ENCODE assay signal across 10 mouse cellular contexts in genomic region chr17:68836655-68837012, GRCm38 (mm10). TPM values are rescaled to one million over a fixed set of nuclear protein-coding genes. Genes with fewer than 3 reads are reported as not detected.
A peak's percentile ranks its signal among the peaks of the same experiment; 100 is the strongest.
DNase-seq lines count a peak whose midpoint lies in the region; ATAC-seq lines count a peak whose summit lies in the region.
"Had no signal": no experiment of that assay in that cellular context is flagged by ENCODE, and none has a peak within 500 bp of the region (broad histone marks: within the 10 kb centered on the region; RNA-seq: fewer than 3 reads in every experiment).

No protein-coding gene starts in this region.

- no peaks in the 10 kb centered on the region for H3K36me3 ChIP-seq in kidney, embryonic 14.5 days (ENCODE audit: control insufficient read depth, insufficient read depth, low read length)
- H3K36me3 ChIP-seq in embryonic facial prominence, embryonic 11.5 days (replicated peaks; ENCODE audit: control insufficient read depth, insufficient read depth, low read depth, low read length) = no peaks in the 10 kb centered on the region
- H3K36me3 ChIP-seq in hindbrain, embryonic 15.5 days = no peaks in the 10 kb centered on the region
- no peaks in the 10 kb centered on the region for H3K36me3 ChIP-seq in midbrain, embryonic 16.5 days (ENCODE audit: control insufficient read depth, insufficient read depth, low read length)
- H3K36me3 ChIP-seq: G1E had no signal

- H3K9ac ChIP-seq in kidney, embryonic 14.5 days (ENCODE audit: low read depth, low read length) = no peak overlapping the region
- peak overlapping the region; percentile 56; the same call in 1 of the 2 replicates for H3K9ac ChIP-seq in embryonic facial prominence, embryonic 11.5 days (replicated peaks; ENCODE audit: low read length)
- peak overlapping the region; percentile 60 for H3K9ac ChIP-seq in hindbrain, embryonic 15.5 days
- peak overlapping the region; percentile 85 for H3K9ac ChIP-seq in midbrain, embryonic 16.5 days (ENCODE audit: low read depth, low read length)

- peak overlapping the region; percentile 85 for H3K4me2 ChIP-seq in kidney, embryonic 14.5 days (replicated peaks; ENCODE audit: low read depth, low read length)
- peak overlapping the region; percentile 75 for H3K4me2 ChIP-seq in embryonic facial prominence, embryonic 11.5 days (ENCODE audit: low read depth, low read length)
- peak overlapping the region; percentile 97 for H3K4me2 ChIP-seq in hindbrain, embryonic 15.5 days
- peak overlapping the region; percentile 73 for H3K4me2 ChIP-seq in midbrain, embryonic 16.5 days (ENCODE audit: low read length)

- no peak overlapping the region for H3K27ac ChIP-seq in kidney, embryonic 14.5 days (ENCODE audit: low read depth, low read length)
- no peak overlapping the region for H3K27ac ChIP-seq in embryonic facial prominence, embryonic 11.5 days (replicated peaks; ENCODE audit: low read depth, low read length)
- H3K27ac ChIP-seq in hindbrain, embryonic 15.5 days (replicated peaks) = no peak overlapping the region
- peak overlapping the region; percentile 58 for H3K27ac ChIP-seq in midbrain, embryonic 16.5 days (ENCODE audit: low read length)

- no peaks in the 10 kb centered on the region for H3K9me3 ChIP-seq in kidney, embryonic 14.5 days (ENCODE audit: control insufficient read depth, low read length)
- H3K9me3 ChIP-seq in embryonic facial prominence, embryonic 11.5 days (replicated peaks; ENCODE audit: control insufficient read depth, low read length) = no peaks in the 10 kb centered on the region
- H3K9me3 ChIP-seq in hindbrain, embryonic 15.5 days = no peaks in the 10 kb centered on the region
- H3K9me3 ChIP-seq in midbrain, embryonic 16.5 days (replicated peaks; ENCODE audit: control insufficient read depth, low read length, poor library complexity, severe bottlenecking) = no peaks in the 10 kb centered on the region

- WGBS in kidney, embryonic 14.5 days = 0% methylated on average over 13 of the region's 15 CpGs
- under 1% methylated on average over 13 of the region's 15 CpGs for WGBS in embryonic facial prominence, embryonic 11.5 days
- 0% methylated on average over 10 of the region's 15 CpGs for WGBS in hindbrain, embryonic 15.5 days
- WGBS in midbrain, embryonic 16.5 days = 3% methylated on average over 6 of the region's 15 CpGs

- peak overlapping the region; percentile 48 for H3K4me3 ChIP-seq in kidney, embryonic 14.5 days (ENCODE audit: low read length)
- peak overlapping the region; percentile 46 for H3K4me3 ChIP-seq in embryonic facial prominence, embryonic 11.5 days (ENCODE audit: low read depth, low read length)
- peak overlapping the region; percentile 65 for H3K4me3 ChIP-seq in hindbrain, embryonic 15.5 days
- peak overlapping the region; percentile 76 for H3K4me3 ChIP-seq in midbrain, embryonic 16.5 days (ENCODE audit: low read depth, low read length)

- H3K4me1 ChIP-seq in kidney, embryonic 14.5 days (ENCODE audit: control insufficient read depth, insufficient read depth, low read length) = peaks cover 20% of the 10 kb centered on the region
- peaks cover 7% of the 10 kb centered on the region; the same call in 1 of the 2 replicates for H3K4me1 ChIP-seq in embryonic facial prominence, embryonic 11.5 days (ENCODE audit: control insufficient read depth, insufficient read depth, low read length)
- H3K4me1 ChIP-seq in hindbrain, embryonic 15.5 days (replicated peaks) = peaks cover 40% of the 10 kb centered on the region
- peaks cover 28% of the 10 kb centered on the region for H3K4me1 ChIP-seq in midbrain, embryonic 16.5 days (ENCODE audit: control insufficient read depth, insufficient read depth, low read length)

- no peak for DNase-seq in kidney, postnatal 14 days
- no peak for DNase-seq in embryonic facial prominence, embryonic 11.5 days (ENCODE audit: low spot score)
- DNase-seq in gastrocnemius, adult 8-10 months (ENCODE audit: low spot score in 2 of 2) = no peak
- no peak for DNase-seq in layer of hippocampus, adult 11-12 months (ENCODE audit: low spot score)
- no peak for DNase-seq in lung, postnatal 25 days (ENCODE audit: low spot score)

- H3K27me3 ChIP-seq in kidney, embryonic 14.5 days (ENCODE audit: control insufficient read depth, insufficient read depth, low read length) = peaks cover 52% of the 10 kb centered on the region
- H3K27me3 ChIP-seq in embryonic facial prominence, embryonic 11.5 days (ENCODE audit: control insufficient read depth, insufficient read depth, low read length) = peaks cover 34% of the 10 kb centered on the region
- peaks cover 2% of the 10 kb centered on the region; the same call in 1 of the 2 replicates for H3K27me3 ChIP-seq in hindbrain, embryonic 15.5 days
- peaks cover 5% of the 10 kb centered on the region for H3K27me3 ChIP-seq in midbrain, embryonic 16.5 days (ENCODE audit: control insufficient read depth, insufficient read depth, low read depth, low read length)

- ATAC-seq in kidney, embryonic 14.5 days (ENCODE audit: low FRiP score, low TSS enrichment) = peak; percentile 37; the same call in 1 of the 2 replicates
- no peak; the same call in none of the 2 replicates for ATAC-seq in embryonic facial prominence, embryonic 11.5 days (replicated peaks; ENCODE audit: insufficient number of reproducible peaks, low FRiP score, low TSS enrichment, low read depth)
- ATAC-seq in hindbrain, embryonic 15.5 days (ENCODE audit: low FRiP score, low read depth) = peak; percentile 64
- peak; percentile 75 for ATAC-seq in midbrain, embryonic 16.5 days

RNA-seq across cellular contexts. Expression of gene Tmem200c, which starts 10.2 kb away (rescaled TPM):
- 0.43 and 0.56 TPM in 2 replicates for polyA plus RNA-seq in kidney, embryonic 14.5 days (2014; fragmentation: Nextera tagmentation; extraction: Ambion mirVana)
- 1.1 and 1.4 TPM in 2 replicates for polyA plus RNA-seq in embryonic facial prominence, embryonic 11.5 days (2014; fragmentation: Nextera tagmentation; extraction: Ambion mirVana)
- 3.5 and 4.6 TPM in 2 replicates for polyA plus RNA-seq in hindbrain, embryonic 15.5 days (2015; fragmentation: Nextera tagmentation; extraction: Ambion mirVana)
- polyA plus RNA-seq in midbrain, embryonic 16.5 days (2015; fragmentation: Nextera tagmentation; extraction: Ambion mirVana) = 2.9 and 3.1 TPM in 2 replicates
- total RNA-seq in gastrocnemius, adult 8-10 months (2022) = under 1 TPM; 0.07 to 0.25 (median 0.19) TPM
- total RNA-seq: hematopoietic stem cell, adult 5-6 weeks had no signal
- polyA plus RNA-seq: G1E had no signal
